Mouse (Mus musculus) limb, embryonic 15.5 days (tissue): ENCODE measurements around the gene Fstl5. TPM values are rescaled to one million over a fixed set of nuclear protein-coding genes. Genes with fewer than 3 reads are reported as not detected.
"Not testable (repeated sequence)": the region's sequence is repeated elsewhere in the genome, so short reads cannot be mapped to it uniquely, and the experiment has no call there.

Experiments used
- ATAC-seq: fragments of 200-750 bp; cut with Nextera tagmentation; 2 replicates; pipeline ENCODE4 v1.8.0; 2017; ENCODE audit warnings: low read depth, moderate TSS enrichment; ENCODE audit not compliant: insufficient number of reproducible peaks, low FRiP score, low TSS enrichment
- H3K27ac ChIP-seq: fragments of 300-500 bp; sonication (generic); 2 replicates; pipeline ENCODE4 v1.5.1; 2015; ENCODE audit warnings: moderate library complexity, mild to moderate bottlenecking, inconsistent platforms
- H3K27me3 ChIP-seq: fragments of 300-500 bp; sonication (generic); 2 replicates; pipeline ENCODE4 v1.6.1; 2015; ENCODE audit warnings: inconsistent platforms
- H3K36me3 ChIP-seq: fragments of 300-500 bp; sonication (generic); 2 replicates; pipeline ENCODE4 v1.6.1; 2015; ENCODE audit warnings: inconsistent platforms
- H3K4me1 ChIP-seq: fragments of 300-500 bp; sonication (generic); 2 replicates; pipeline ENCODE4 v1.6.1; 2015; ENCODE audit warnings: inconsistent platforms
- H3K4me2 ChIP-seq: fragments of 300-500 bp; sonication (generic); 2 replicates; pipeline ENCODE4 v1.6.1; 2015; ENCODE audit warnings: mild to moderate bottlenecking, inconsistent platforms
- H3K4me3 ChIP-seq: fragments of 300-500 bp; sonication (generic); 2 replicates; pipeline ENCODE4 v1.5.1; 2015; ENCODE audit warnings: mild to moderate bottlenecking, inconsistent platforms
- H3K9ac ChIP-seq: fragments of 300-500 bp; sonication (generic); 2 replicates; pipeline ENCODE4 v1.6.1; 2015; ENCODE audit warnings: inconsistent platforms
- H3K9me3 ChIP-seq: fragments of 300-500 bp; sonication (generic); 2 replicates; pipeline ENCODE4 v1.6.1; 2016; ENCODE audit warnings: inconsistent platforms
- WGBS: fragments of 180-500 bp; shearing (Covaris S2); methylation state at CpG from one replicate; pipeline ENCODE4 v1.1.7; 2015; 5-methylcytosine and 5-hydroxymethylcytosine counted together
- polyA plus RNA-seq: library from polyadenylated mRNA; unstranded; fragments of >200 nt; fragmentation: Nextera tagmentation; extraction: Ambion mirVana; gene quantifications from 2 replicates; pipeline ENCODE4 v1.2.1, GENCODE M21; 2015

Fstl5 gene
- polyA plus RNA-seq, 1 experiment from 2014 or later: 0.38 TPM

DNA sequence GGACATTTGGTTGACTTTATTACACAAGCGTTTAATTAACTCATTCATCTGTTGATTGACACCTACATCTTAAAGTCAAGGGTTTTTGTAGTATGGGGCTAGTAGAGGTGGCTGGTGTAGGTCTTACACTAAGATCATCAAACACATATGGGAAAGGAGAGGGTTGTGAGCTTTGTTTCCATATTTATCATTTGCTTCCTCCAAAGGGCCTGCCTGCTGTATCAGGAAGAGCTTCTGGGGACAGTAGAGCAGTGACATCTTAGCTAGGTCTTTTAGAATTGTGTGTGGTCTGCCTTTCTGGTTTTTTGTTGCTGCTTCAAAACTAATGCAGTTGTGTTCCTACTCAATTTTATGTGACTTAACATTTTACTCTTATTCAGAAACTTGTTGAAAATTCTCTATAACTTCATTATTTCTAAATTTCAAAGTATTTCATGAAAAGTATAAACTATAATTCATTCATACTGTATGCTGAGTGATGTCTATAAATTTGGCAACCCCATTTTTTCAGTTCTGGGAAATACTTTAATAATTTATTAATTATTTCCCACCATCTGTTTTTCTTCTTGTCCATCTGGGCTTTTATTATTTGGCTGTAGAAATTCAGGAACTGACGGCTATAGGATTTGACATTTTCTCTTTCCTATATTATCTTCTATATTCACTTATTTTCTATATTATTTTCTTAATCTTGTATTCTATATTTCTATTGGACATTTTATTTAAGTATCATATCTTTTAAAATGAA is 227.1 kb downstream of the Fstl5 start:
- no peak overlapping the region for H3K4me2 ChIP-seq
- H3K27ac ChIP-seq: no peak overlapping the region
- no peaks in the 10 kb centered on the region for H3K4me1 ChIP-seq
- no peaks in the 10 kb centered on the region for H3K36me3 ChIP-seq
- WGBS: 66% methylated on average over 2 of the region's 2 CpGs
- ATAC-seq: no peak
- no peaks in the 10 kb centered on the region for H3K27me3 ChIP-seq
- no peaks in the 10 kb centered on the region for H3K9me3 ChIP-seq
- no peak overlapping the region for H3K4me3 ChIP-seq
- H3K9ac ChIP-seq: no peak overlapping the region

DNA sequence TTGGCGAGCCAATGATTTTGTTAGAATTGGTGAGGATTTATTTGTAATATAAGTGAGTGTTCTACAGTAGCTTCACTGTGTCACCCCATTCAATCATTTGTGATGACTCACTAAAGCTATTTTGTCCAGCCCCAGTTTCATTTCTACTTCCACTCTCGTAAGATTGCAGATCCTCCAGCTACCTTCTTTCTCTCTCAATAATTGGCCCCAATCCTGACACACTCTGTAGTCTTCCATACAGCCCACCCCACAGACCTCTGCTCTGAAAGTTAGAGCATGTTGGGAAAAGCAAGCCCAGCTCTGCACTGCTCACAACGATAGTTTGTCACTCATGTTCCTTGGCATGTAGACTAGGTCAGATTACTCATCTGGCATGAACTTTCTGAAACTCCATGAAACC is 242.9 kb downstream of the Fstl5 start:
- Histone ChIP-seq H3K4me1 (no peaks in the 10 kb centered on the region), H3K36me3 (no peaks in the 10 kb centered on the region), H3K4me2 (no peak overlapping the region), H3K27ac (no peak overlapping the region), H3K27me3 (no peaks in the 10 kb centered on the region), H3K9me3 (no peaks in the 10 kb centered on the region), H3K9ac (no peak overlapping the region), H3K4me3 (no peak overlapping the region)
- ATAC-seq: no peak
- 90% methylated on average over 3 of the region's 3 CpGs for WGBS

DNA sequence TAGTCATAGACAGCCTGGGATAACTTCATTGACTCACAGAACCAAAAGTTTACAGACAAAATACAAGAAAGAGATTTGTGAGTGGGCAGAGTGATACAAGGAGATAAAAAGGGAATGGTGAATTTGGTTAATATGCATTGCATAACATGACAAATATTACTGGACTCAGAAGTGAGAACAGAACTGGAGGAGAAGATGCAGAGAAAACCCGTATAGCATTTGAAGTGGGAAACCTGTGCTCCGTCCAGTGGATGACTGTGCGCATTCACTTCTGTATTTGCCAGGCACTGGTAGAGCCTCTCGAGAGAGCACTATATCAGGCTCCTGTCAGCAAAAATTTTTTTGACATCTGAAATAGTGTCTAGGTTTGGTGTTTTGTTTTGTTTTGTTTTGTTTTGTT is 245.5 kb downstream of the Fstl5 start:
- no peak overlapping the region for H3K9ac ChIP-seq
- no peak overlapping the region for H3K4me3 ChIP-seq
- ATAC-seq: no peak
- H3K4me1 ChIP-seq: no peaks in the 10 kb centered on the region
- H3K27me3 ChIP-seq: no peaks in the 10 kb centered on the region
- WGBS: 97% methylated on average over 4 of the region's 4 CpGs
- no peaks in the 10 kb centered on the region for H3K36me3 ChIP-seq
- no peaks in the 10 kb centered on the region for H3K9me3 ChIP-seq
- no peak overlapping the region for H3K4me2 ChIP-seq
- no peak overlapping the region for H3K27ac ChIP-seq

DNA sequence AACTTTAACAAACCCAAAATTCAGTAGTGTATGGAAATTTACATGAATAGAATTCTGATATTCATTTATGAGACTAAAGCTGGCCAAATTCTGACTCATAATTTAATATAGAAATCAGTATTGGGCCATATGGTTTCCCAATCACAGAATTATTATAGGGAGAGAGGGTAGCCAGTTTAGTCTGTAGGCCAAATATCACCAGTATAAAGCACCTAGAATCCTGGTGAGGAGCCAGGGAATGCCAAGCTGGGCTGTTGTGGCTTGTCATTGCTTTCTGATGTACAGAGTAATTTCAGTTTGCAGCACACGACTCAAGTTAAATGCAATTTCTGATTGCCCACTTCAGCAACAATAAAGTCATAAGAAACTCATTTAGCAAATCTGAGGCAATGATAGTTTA is 248.4 kb downstream of the Fstl5 start:
- no peaks in the 10 kb centered on the region for H3K4me1 ChIP-seq
- H3K4me3 ChIP-seq: no peak overlapping the region
- no peak overlapping the region for H3K4me2 ChIP-seq
- ATAC-seq: no peak
- no peak overlapping the region for H3K27ac ChIP-seq
- no peaks in the 10 kb centered on the region for H3K27me3 ChIP-seq
- WGBS: 82% methylated on average over 1 of the region's 1 CpGs
- H3K9ac ChIP-seq: no peak overlapping the region
- H3K9me3 ChIP-seq: no peaks in the 10 kb centered on the region
- H3K36me3 ChIP-seq: no peaks in the 10 kb centered on the region

DNA sequence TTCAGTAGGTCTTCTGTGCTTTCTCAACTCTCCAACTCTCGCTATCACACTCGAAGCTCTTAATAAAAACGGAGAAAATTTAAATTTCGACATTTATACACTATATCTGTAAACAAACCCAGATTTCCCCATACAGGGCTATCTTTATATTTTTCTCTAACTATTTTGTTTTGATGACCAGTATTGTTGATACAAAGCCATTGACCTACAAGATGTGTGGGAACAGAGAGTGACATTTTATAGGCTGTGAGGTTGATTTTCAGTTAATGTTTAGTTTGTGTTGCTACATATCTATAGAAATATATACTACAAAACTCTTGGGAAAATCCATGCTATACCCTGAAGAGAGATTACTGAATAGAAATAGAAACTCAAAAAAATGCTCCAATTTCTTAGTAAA is 262.9 kb downstream of the Fstl5 start:
- Histone ChIP-seq H3K4me2 (no peak overlapping the region), H3K27ac (no peak overlapping the region), H3K27me3 (no peaks in the 10 kb centered on the region), H3K4me1 (no peaks in the 10 kb centered on the region), H3K4me3 (no peak overlapping the region), H3K36me3 (no peaks in the 10 kb centered on the region), H3K9me3 (no peaks in the 10 kb centered on the region), H3K9ac (no peak overlapping the region)
- WGBS: 82% methylated on average over 4 of the region's 4 CpGs
- ATAC-seq: no peak

DNA sequence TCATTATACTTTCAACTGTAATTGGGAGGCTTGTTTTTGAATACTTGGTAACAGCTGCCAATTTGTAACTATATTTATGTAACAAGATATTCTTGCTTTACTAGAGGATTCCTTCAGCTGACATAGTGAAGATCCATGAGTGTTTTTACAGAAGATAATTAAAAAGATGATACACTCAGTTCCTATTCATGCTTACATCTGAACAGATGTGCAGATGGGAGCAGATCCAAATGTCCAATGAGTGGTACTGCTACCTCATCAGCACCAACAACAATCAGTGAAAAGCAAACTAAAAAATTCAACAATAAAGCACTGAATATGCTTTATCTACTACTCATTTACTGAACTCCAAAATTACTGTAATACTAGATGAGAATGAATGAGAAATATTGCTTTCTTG is 292.9 kb downstream of the Fstl5 start:
- Histone ChIP-seq H3K4me1 (no peaks in the 10 kb centered on the region), H3K36me3 (no peaks in the 10 kb centered on the region), H3K4me3 (no peak overlapping the region), H3K27ac (no peak overlapping the region), H3K9ac (no peak overlapping the region), H3K9me3 (no peaks in the 10 kb centered on the region), H3K27me3 (no peaks in the 10 kb centered on the region), H3K4me2 (no peak overlapping the region)
- ATAC-seq: no peak

DNA sequence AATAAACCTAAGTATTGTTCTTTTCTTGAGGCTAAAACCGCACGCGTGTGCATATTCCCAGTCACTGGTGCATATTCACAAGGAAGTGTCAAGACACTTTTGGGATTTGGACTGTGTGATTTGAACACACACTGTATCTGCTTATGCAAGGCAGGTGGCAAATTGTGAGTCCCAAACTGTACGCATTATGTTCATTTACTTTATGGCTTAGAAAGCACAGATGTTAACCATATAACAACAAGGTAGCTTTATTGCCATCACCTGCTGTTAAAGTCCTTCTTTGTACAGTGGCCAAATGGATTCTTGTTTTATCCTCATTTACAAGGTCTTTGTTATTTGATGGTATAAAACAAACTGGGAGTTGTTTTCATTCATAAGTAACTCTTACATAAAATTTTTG is 295.8 kb downstream of the Fstl5 start:
- no peak for ATAC-seq
- Histone ChIP-seq H3K27ac (no peak overlapping the region), H3K36me3 (no peaks in the 10 kb centered on the region), H3K9me3 (no peaks in the 10 kb centered on the region), H3K27me3 (no peaks in the 10 kb centered on the region), H3K4me1 (no peaks in the 10 kb centered on the region), H3K4me3 (no peak overlapping the region), H3K4me2 (no peak overlapping the region), H3K9ac (no peak overlapping the region)
- 79% methylated on average over 4 of the region's 4 CpGs for whole genome bisulfite sequencing

DNA sequence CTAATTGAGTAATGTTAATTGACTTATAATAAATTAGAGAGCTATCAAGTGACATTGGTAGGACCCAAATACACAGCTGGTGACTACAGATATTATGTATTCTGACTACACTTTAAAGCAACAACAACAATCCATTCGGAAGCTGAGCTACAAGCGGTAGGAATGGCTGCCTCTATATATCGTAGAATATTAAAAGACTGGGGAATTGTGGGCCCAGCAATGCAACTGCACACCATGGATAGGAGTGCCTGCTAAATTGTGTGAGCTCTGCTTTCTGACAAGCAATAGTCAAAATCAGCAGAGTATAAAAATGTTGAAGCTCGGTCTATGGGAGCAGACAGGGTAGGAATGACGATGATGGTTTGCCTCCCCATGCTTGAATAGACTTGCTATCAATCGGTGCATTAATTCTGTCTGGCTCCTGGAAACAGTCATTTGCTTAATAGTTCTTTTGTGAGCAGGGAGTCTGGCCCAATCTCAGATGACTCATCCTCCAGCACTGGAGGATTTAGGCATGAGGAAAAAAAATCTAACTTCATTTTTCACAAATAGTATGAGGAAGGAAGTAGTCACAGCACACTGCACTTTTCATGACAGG is 354.8 kb downstream of the Fstl5 start:
- Histone ChIP-seq H3K4me1 (no peaks in the 10 kb centered on the region), H3K36me3 (no peaks in the 10 kb centered on the region), H3K4me3 (no peak overlapping the region), H3K27me3 (no peaks in the 10 kb centered on the region), H3K9ac (no peak overlapping the region), H3K4me2 (no peak overlapping the region), H3K27ac (no peak overlapping the region), H3K9me3 (no peaks in the 10 kb centered on the region)
- no peak for ATAC-seq
- 84% methylated on average over 6 of the region's 6 CpGs for WGBS

DNA sequence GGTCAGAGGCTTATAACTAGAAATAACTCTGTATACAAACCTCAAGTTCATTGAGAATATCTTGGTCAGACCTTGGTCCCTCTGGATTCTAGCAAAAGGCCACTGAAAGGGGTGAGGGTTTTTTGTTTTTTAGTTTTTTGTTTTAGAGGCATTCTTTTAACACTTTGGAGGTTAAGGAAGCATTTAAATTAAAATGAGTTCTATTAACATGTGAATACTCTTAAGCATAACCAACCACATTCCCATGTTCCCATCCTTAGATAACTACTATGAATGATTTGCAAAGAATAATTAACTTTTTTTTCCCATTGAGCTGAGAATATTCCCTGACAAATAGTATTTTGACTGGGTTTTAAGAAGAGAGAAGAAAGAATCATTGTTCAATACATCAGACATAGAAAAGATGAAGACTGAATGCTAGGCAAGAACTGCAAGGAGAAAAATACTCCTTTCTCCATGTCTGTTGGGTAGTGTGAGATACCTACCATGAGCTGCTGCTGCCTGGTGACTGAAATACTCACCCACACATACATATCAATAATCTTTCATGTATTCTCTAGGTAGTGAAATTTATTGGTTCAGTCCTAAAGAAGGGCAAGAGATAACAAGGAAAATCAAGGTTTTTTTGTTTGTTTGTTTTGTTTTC is 393.3 kb downstream of the Fstl5 start:
- no peak for ATAC-seq
- H3K36me3 ChIP-seq: no peaks in the 10 kb centered on the region
- no peak overlapping the region for H3K27ac ChIP-seq
- H3K4me2 ChIP-seq: no peak overlapping the region
- H3K9me3 ChIP-seq: no peaks in the 10 kb centered on the region
- H3K4me1 ChIP-seq: no peaks in the 10 kb centered on the region
- no peak overlapping the region for H3K4me3 ChIP-seq
- no peak overlapping the region for H3K9ac ChIP-seq
- no peaks in the 10 kb centered on the region for H3K27me3 ChIP-seq

DNA sequence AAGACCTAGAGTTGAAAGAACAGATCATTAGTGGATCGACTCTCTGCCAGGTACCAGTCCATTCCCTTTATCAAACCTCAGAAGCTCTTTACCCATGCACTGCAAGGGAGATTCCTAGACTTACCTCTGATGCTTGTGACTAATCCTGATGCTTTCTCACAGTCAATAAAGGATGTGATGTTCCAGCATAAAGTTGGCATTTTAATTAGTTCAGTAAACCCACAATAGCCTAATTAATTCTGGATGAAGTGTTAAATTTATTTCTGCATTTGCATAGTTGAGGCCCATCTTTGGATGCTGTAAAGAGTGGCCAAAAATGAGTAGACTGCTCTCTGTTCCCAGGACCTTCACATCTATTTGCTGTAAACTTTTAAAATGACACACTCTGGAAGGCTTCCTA is 394.1 kb downstream of the Fstl5 start:
- H3K4me1 ChIP-seq: no peaks in the 10 kb centered on the region
- no peaks in the 10 kb centered on the region for H3K36me3 ChIP-seq
- no peak overlapping the region for H3K4me3 ChIP-seq
- H3K9ac ChIP-seq: no peak overlapping the region
- no peaks in the 10 kb centered on the region for H3K9me3 ChIP-seq
- no peak overlapping the region for H3K27ac ChIP-seq
- no peaks in the 10 kb centered on the region for H3K27me3 ChIP-seq
- ATAC-seq: no peak
- H3K4me2 ChIP-seq: no peak overlapping the region
- 62% methylated on average over 1 of the region's 1 CpGs for WGBS

DNA sequence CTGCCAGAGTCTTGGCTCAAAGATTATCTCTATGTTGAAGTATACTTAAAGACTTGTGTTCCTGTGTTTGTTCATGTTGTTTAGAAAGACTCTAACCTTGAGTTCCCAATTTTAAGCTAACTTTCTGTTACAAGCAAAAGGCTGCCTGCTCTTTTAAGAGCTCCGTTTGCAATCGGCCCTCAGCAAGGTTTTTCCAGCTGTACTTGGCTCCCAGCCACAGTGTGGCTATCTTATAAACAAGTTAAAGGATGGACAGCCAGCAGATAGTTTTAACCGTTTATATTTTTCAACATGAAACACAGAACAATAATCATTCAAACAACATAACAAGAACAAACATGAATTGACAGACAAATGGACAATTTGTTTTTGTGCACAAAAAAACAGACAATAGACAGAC is 433.8 kb downstream of the Fstl5 start:
- H3K9me3 ChIP-seq, H3K9ac ChIP-seq, H3K36me3 ChIP-seq, H3K4me2 ChIP-seq, H3K27me3 ChIP-seq, H3K27ac ChIP-seq, H3K4me1 ChIP-seq, ATAC-seq, H3K4me3 ChIP-seq: not testable (repeated sequence)
- WGBS: 78% methylated on average over 3 of the region's 3 CpGs

DNA sequence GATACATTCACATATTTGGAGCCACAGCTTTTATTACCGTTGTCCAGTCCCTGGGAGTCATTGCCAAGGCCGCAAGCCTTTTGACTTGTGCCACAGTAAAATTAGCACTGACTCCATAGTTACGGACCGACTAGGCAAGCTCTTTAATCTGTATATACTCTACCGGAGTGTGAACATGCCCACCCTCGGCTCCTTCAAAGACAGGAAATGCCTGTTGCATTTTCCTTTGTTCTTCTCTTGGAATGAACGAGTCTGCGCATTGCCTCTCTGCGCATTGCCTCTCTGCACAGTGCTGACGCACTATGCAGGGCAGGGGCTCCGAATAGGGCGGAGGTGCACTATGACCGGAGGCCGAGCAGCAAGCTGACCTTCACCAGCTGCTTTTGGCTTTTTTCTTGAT is 434.7 kb downstream of the Fstl5 start:
- H3K27ac ChIP-seq: no peak overlapping the region
- no peaks in the 10 kb centered on the region for H3K27me3 ChIP-seq
- H3K36me3 ChIP-seq: no peaks in the 10 kb centered on the region
- H3K9me3 ChIP-seq: no peaks in the 10 kb centered on the region
- H3K4me1 ChIP-seq: no peaks in the 10 kb centered on the region
- H3K9ac ChIP-seq: no peak overlapping the region
- H3K4me3 ChIP-seq: no peak overlapping the region
- no peak for ATAC-seq
- WGBS: 96% methylated on average over 14 of the region's 14 CpGs
- H3K4me2 ChIP-seq: no peak overlapping the region
